Mouse (Mus musculus): ENCODE results near the gene Zfp978.
"Not testable (repeated sequence)": the region's sequence is repeated elsewhere in the genome, so short reads cannot be mapped to it uniquely, and the experiment has no call there.

DNA sequence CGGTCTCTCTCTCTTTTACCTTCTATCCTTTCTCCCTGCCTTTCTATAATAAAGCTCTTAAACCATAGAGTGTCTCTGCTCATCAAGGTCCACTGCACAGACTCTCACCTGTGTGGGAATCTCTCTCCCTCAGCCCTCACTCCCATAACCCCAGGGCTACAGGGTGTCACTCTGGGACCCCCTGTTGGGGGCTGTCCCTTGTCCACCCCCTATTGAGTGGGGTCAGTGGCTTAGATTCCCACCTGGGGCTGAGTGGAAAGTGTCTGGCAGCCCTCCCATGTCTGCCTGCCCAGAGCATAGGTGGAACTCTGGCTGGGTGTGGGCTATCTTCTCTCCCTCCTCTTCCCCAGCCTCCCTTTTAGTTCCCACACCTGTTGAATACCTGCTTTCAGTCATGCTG lies 37.6 kb downstream of the Zfp978 start:
- not testable (repeated sequence) for TF ChIP-seq POLR2A (IDR thresholded peaks at IDR 0.05; ENCODE audit: low read depth, low read length); CTCF (IDR thresholded peaks at IDR 0.05; ENCODE audit: extremely low read depth, insufficient read length, insufficient replicate concordance, low read depth, low read length)

All from small intestine, adult 2 months (tissue).